Mouse (Mus musculus) heart, embryonic 13.5 days (tissue): Measurements from ENCODE around the gene Vmn1r2. TPM values are rescaled to one million over a fixed set of nuclear protein-coding genes. Genes with fewer than 3 reads are reported as not detected.
"Not testable (repeated sequence)": the region's sequence is repeated elsewhere in the genome, so short reads cannot be mapped to it uniquely, and the experiment has no call there.

Source experiments
- ATAC-seq: fragments of 200-750 bp; cut with Nextera tagmentation; 2 replicates; pipeline ENCODE4 v1.8.0; 2017; ENCODE audit warnings: moderate TSS enrichment; ENCODE audit not compliant: insufficient number of reproducible peaks, low FRiP score, low TSS enrichment; ENCODE audit errors: extremely low read depth
- H3K27ac ChIP-seq: fragments of 300-500 bp; sonication (generic); replicated peaks from 2 replicates; pipeline ENCODE4 v1.5.1; 2015; ENCODE audit warnings: moderate library complexity, mild to moderate bottlenecking, inconsistent platforms
- H3K27me3 ChIP-seq: fragments of 300-500 bp; sonication (generic); replicated peaks from 2 replicates; pipeline ENCODE4 v1.6.1; 2015; ENCODE audit warnings: mild to moderate bottlenecking, inconsistent platforms
- H3K36me3 ChIP-seq: fragments of 300-500 bp; sonication (generic); 2 replicates; pipeline ENCODE4 v1.6.1; 2015; ENCODE audit warnings: mild to moderate bottlenecking, inconsistent platforms
- H3K4me1 ChIP-seq: fragments of 300-500 bp; sonication (generic); 2 replicates; pipeline ENCODE4 v1.6.1; 2015; ENCODE audit warnings: inconsistent platforms
- H3K4me2 ChIP-seq: fragments of 300-500 bp; sonication (generic); 2 replicates; pipeline ENCODE4 v1.6.1; 2015; ENCODE audit warnings: inconsistent platforms, mild to moderate bottlenecking, moderate library complexity
- H3K4me3 ChIP-seq: fragments of 300-500 bp; sonication (generic); 2 replicates; pipeline ENCODE4 v1.5.1; 2015; ENCODE audit warnings: moderate library complexity, mild to moderate bottlenecking, inconsistent platforms
- H3K9ac ChIP-seq: fragments of 300-500 bp; sonication (generic); 2 replicates; pipeline ENCODE4 v1.6.1; 2015; ENCODE audit warnings: inconsistent platforms, mild to moderate bottlenecking, moderate library complexity
- H3K9me3 ChIP-seq: fragments of 300-500 bp; sonication (generic); 2 replicates; pipeline ENCODE4 v1.6.1; 2016; ENCODE audit warnings: inconsistent platforms
- WGBS: fragments of 180-500 bp; shearing (Covaris S2); methylation state at CpG from one replicate; pipeline ENCODE4 v1.1.7; 2015; ENCODE audit warnings: mixed read lengths; 5-methylcytosine and 5-hydroxymethylcytosine counted together
- polyA plus RNA-seq: library from polyadenylated mRNA; unstranded; fragments of >200 nt; fragmentation: Nextera tagmentation; extraction: Ambion mirVana; gene quantifications from 2 replicates; pipeline ENCODE4 v1.2.1, GENCODE M21; 2015

The Vmn1r2 gene
- polyA plus RNA-seq, 1 experiment from 2014 or later = not detected

GRCm38 (mm10) chr4:3216382-3216781 lies 49.3 kb downstream of the Vmn1r2 start:
- not testable (repeated sequence) for H3K9me3 ChIP-seq, H3K4me3 ChIP-seq, H3K27me3 ChIP-seq, H3K4me1 ChIP-seq, H3K9ac ChIP-seq, ATAC-seq, H3K4me2 ChIP-seq, H3K36me3 ChIP-seq, H3K27ac ChIP-seq
- WGBS = 48% methylated on average over 2 of the region's 2 CpGs

Other genes starting within 250 kb of the Vmn1r2 start
- gene Vmn1r3, start 18.0 kb downstream of the Vmn1r2 start, polyA plus RNA-seq = not detected in 2 replicates